Mouse (Mus musculus) adrenal gland, postnatal 4 days (tissue): ENCODE results near the gene Pms1. TPM values are rescaled to one million over a fixed set of nuclear protein-coding genes. Genes with fewer than 3 reads are reported as not detected.
"Not testable (repeated sequence)": the region's sequence is repeated elsewhere in the genome, so short reads cannot be mapped to it uniquely, and the experiment has no call there.

ENCODE experiments used
- DNase-seq, 2 experiments: peaks; one replicate each; pipeline ENCODE4 v3.0.0; 2021 to 2022; ENCODE audit warnings: low spot score in 2 of 2, mixed read lengths in 2 of 2
- long read RNA-seq, 2 experiments: library from polyadenylated mRNA; stranded (forward); transcript quantifications; one replicate each; pipeline ENCODE4 v2.0.0; 2021
- total RNA-seq, 2 experiments: library from RNA; stranded (reverse); gene quantifications; 2 replicates each; pipeline ENCODE4 v1.2.3; 2021

Gene Pms1
- 10 to 100 TPM; 10.4 to 12.5 TPM for total RNA-seq
- long read RNA-seq, experiment 1, partial matches to known transcripts, result 0 of 3 reads
- long read RNA-seq, experiment 1, other reads (novel, unspliced or antisense), result 1 of 3 reads
- long read RNA-seq, experiment 2, transcript Pms1-208 (1 exons, 1,723 nt), result major isoform, 5 of 11 reads
- long read RNA-seq, experiment 2, partial matches to known transcripts, result 3 of 11 reads
- long read RNA-seq, experiment 2, other reads (novel, unspliced or antisense), result 2 of 11 reads

- peak; percentile 87 to 92 for DNase-seq
Measured at GRCm38 (mm10) chr1:53296581-53297383, at the start of gene Pms1, which contains the start of the genes Ormdl1 and Gm28778. Gene Pms1 (minus strand): TSS chr1:53297018. Gene Ormdl1 (plus strand): TSS chr1:53297095. Gene Gm28778 (plus strand): TSS chr1:53297111.

- no peak for DNase-seq
Measured at GRCm38 (mm10) chr1:53341071-53341470, 44.3 kb upstream of the Pms1 start.

DNA sequence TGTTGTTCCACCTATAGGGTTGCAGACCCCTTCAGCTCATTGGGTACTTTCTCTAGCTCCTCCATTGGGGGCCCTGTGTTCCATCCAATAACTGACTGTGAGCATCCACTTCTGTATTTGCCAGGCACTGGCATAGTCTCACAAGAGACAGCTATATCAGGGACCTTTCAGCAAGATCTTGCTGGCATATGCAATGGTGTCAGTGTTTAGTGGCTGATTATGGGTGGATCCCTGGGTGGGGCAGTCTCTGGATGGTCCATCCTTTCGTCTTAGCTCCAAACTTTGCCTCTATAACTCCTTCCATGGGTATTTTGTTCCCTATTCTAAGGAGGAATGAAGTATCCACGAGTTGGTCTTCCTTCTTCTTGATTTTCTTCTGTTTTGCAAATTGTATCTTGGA, 40.6 kb upstream of the Pms1 start:
- DNase-seq, result not testable (repeated sequence)

GRCm38 (mm10) chr1:53335465-53335864, 38.6 kb upstream of the Pms1 start:
- no peak for DNase-seq

- not testable (repeated sequence) for DNase-seq
Measured at GRCm38 (mm10) chr1:53333527-53333926, 36.7 kb upstream of the Pms1 start.

- no peak for DNase-seq
Measured at GRCm38 (mm10) chr1:53324827-53325494, 28.1 kb upstream of the Pms1 start.

GRCm38 (mm10) chr1:53324277-53324676, 27.5 kb upstream of the Pms1 start:
- no peak for DNase-seq

DNA sequence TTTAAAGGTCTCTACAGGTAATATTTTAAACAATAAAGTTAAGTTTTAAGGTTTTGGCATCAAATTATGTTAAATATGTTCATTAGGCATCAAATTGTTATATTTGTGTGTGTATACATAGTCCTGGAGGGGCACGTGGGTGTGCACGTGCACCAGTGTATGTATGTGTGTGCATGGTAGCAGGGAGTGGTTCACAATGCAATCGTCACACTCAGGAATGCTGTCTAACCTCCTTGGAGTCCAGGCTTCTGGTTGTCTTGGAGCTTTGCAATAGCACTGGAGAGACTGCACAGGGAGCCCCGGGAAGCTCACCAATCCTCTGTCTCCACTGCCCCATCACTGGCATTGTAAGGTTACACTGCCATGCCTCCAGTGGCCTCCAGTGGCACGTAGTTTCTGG, 26.4 kb upstream of the Pms1 start:
- no peak for DNase-seq

DNA sequence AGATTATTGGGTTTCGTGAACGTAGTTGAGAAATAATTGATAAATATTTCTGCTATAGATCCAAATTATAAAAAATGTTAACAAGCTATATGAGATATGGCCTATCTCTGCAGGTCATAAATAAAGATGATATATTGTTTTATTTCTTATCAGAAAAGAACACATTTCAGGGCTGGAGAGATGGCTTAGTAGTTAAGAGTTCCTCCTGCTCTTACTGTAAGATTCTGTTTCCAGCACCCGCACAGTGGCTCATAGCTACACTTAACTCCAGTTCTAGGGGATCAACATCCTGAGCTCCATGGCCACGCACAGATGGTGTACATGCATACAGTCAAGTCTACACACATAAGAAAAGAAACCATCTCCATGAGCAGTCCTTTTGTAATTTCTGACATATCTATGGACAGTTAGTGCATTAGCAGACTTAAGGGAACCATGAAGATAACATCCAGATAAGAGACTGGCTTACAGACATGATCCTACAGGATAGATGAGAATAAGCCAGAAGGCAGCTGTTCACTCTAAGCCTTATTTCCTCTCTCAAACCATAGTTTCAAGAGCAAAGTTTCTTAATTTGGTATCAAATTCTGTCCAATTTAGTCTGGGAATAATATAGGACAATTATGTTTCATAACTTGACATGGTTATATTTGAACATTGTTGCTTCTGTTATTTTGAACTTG, 25.0 kb upstream of the Pms1 start:
- DNase-seq, result no peak

DNA sequence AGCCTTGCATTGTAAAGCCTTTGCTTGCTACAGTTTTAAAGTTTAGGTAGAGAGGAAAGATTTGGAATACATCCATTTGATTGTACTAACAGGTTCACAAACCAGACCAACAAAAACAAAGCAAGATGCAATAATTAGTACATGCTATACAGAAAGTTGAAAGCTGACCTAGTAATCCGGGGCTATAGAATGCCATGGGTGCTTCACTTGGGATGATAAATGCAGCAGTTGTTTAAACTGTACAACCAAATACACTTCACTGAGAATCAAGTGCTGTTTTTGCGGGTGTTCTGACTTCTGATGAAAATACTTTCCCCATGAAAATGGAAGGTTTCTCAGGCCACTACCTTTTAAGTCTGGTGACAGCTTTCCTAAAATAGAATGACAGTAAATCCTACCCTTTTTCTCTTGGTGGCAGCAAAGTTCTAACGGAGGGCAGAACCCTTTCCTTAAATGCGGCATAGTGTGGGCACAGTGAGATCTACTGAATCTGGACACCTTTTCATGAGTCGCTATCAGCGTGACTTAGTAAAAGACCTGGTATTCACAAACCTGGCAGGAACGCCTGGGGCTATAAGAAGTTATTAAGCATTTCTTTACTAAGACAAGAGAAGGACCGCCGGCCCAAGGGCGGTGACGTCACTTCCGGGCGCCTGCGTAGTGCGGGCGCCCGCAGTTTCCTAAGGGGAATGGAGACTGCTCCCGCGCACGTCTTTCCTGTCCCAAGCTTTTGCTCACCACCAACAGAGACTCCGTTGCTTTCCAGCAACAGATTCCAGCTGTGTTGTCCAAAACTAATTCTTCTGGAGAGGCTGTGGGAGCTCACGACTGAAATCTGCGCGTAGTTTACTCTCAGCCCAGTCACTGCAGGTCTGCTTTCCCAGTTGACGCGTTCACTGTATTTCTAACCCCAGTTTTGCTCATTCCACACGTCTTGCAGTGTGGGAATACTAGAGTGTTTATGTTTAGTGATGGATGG, 16.5 kb upstream of the Pms1 start, which contains the start of gene Osgepl1:
Osgepl1 (plus strand) TSS at position 636 of the 979 bp plus-strand sequence.
- DNase-seq, result peak; percentile 61 to 72

GRCm38 (mm10) chr1:53300506-53300905, 3.7 kb upstream of the Pms1 start:
- no peak for DNase-seq

GRCm38 (mm10) chr1:53291197-53291596, 5.6 kb downstream of the Pms1 start:
- no peak for DNase-seq

GRCm38 (mm10) chr1:53272646-53273045, 24.2 kb downstream of the Pms1 start:
- no peak for DNase-seq

- no peak for DNase-seq
Measured at GRCm38 (mm10) chr1:53269901-53270300, 26.9 kb downstream of the Pms1 start.

GRCm38 (mm10) chr1:53264958-53265612, 31.7 kb downstream of the Pms1 start:
- DNase-seq, result not testable (repeated sequence)

GRCm38 (mm10) chr1:53226063-53226462, 70.8 kb downstream of the Pms1 start:
- DNase-seq, result no peak

DNA sequence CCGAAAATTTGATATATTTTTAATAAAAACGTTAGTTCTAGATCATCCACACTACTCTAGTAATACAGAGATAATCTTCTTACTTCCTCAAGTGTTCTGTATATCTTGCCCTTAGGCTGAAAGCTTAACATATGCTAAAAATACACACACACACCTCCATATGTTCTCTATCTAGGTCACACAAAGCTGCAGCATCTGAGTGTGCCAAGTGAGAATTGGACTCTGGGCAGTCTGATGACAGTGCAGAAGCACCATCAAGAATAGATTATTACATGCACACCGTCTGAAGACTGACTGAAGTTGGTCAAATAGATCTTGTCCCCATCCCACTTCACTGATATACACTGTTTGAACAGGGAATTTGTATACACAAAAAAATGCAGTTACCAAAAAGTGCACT, 71.2 kb downstream of the Pms1 start:
- DNase-seq, result no peak

DNA sequence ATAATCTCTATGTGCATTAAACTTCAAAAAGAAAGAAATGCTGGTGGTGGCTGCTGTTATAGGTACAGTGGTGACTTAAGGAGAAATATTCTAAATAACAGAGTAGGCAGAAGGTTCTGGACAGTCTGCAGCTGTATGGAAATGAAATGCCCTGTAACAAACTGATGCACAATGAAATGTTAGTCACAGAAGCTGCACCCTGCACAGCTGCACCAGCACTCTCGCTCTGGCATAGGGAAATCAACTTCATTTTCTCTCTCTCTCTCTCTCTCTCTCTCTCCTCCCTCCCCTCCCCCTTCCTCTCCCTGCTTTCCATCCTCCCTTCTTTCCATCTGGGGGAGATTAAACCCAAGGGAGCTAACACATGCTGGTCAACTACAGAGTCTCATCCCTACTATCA, 72.0 kb downstream of the Pms1 start:
- DNase-seq, result no peak

DNA sequence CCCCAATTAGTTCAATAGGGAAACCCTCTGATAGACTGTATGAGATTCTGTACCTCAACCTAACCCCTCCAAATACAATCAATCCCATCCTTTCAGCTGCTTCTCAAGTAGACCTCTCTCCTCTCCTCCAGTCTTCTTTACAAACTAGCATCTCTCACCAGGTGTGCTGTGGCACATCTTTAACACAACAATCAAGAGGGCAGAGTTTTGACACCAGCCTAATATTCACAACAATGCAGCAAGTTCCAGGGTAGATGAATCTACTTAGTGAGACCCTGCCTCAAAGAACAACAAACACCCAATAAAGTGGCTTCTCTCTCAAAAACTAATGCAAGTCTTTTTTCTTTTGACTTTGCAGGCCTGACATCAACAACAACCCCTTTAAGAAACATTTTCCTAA, 86.7 kb downstream of the Pms1 start:
- DNase-seq, result no peak

DNA sequence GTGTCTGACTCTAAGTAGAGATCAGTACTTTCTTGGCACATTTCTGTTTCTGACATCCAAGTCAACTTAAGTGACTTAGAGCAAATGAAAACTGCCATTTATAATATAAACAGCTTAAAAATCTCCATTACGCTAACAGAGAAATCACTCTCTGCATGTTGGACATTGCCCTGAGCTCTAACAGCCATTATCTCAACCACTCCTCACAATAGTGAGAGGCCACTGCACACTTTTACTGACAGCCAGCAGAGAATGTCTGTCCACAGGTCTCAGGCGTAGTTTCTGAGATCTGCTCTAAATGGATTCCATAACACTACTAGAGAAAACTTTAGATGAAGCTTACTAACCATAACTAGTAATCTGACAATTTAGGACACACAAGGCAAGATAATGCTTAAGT, 92.9 kb downstream of the Pms1 start:
- DNase-seq, result no peak
